Mouse (Mus musculus): ENCODE results near the gene Rcsd1. TPM values are rescaled to one million over a fixed set of nuclear protein-coding genes. Genes with fewer than 3 reads are reported as not detected.

Rcsd1 gene
- total RNA-seq, 4 experiments from 2014 or later = 5.5 to 8.2 (median 7.3) TPM

DNA sequence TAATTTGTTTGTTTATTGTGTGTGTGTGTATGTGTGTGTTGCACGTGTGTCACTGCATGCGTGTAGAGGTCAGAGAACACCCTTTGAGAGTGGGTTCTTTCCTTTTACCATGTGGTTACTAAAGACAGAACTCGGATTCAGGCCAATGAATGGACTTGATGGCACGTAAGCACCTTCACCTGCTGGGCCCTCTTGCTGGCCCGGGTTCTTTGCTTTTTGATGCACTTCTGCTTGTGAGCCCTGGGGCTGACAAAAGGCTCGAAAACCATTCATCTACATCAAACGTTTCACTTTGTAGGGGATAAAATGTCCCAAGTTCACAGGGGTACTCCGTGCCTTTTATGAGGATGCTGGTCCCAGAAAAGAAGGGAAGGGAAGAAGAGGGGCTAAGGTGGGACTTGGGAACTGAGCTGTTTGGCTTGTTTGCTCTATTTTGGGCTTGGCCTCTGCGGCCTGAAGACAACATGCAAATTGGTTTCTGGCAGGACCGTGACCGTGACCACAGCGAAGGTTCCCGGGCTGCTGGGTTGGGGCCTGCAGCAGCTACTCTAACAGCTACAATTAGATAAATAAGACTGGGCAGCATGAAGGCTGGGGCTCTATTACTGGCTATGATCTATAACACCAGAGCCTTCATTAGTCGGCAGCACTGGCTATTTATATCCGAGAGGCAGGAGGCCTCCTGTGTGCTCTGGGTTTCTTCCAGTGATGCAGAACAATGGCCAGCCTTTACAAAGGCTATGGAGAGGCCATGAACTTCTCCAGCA lies 46.9 kb downstream of the Rcsd1 start:
- DNase-seq (ENCODE audit: low spot score in 2 of 2) = no peak

DNA sequence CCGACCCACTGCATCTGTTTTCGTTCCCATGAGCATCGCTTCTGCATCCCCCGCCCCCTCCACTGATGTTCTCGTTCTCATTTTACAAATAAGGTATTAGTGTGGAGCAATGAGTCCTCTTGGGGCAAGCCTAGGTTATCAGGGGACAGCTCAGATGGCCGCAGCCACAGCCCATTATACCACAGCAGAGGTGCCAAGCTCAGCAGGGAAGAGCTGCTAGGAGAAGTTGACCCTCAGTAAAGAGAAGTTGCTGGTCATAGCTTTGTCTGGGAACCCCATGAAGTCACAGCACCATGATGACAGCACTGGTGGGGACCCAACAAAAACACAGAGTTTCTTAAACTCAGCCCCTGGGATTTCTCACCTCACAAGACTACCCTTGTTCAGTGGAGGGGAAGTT lies 47.8 kb downstream of the Rcsd1 start:
- DNase-seq (ENCODE audit: low spot score in 2 of 2) = no peak

DNA sequence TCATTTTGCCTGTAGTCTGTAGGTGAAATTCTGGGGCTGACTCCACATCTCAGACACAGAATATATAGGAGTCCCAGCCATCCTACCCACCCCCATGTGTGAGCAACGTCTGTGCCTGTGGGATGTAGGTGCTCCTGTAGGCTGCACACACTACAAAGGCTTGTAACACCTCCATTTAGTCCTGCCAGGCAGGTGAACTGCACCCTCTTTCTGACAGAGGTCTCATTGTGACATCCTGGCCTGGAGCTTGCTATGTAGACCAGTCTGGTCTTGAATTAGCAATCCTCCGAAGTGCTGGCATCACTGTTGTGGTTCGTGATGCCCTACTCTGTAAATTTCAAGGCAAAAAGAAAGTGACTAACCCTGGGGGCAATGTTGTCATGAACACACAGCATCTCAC lies 48.4 kb downstream of the Rcsd1 start:
- DNase-seq (ENCODE audit: low spot score in 2 of 2) = no peak

DNA sequence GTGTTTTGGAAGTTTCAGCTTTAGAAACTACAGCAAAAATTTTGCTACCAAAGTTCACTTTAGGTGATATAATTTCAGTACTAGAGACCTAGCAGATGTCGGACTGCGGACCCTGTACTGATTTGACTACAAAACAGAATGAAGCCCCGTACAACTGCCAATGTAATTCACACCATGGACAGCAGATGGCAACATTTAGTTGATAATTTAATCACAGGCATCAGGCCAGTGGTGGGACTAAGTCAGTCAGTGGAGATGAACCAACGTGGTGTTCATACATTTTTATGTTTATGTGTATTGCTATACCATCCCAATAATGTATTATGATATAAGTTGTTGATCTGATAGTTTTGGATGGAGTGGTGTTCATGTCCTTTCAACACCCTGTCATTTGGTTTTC lies 48.8 kb downstream of the Rcsd1 start:
- peak in 1 of 2 experiments; percentile 33 for DNase-seq (ENCODE audit: low spot score in 2 of 2)

DNA sequence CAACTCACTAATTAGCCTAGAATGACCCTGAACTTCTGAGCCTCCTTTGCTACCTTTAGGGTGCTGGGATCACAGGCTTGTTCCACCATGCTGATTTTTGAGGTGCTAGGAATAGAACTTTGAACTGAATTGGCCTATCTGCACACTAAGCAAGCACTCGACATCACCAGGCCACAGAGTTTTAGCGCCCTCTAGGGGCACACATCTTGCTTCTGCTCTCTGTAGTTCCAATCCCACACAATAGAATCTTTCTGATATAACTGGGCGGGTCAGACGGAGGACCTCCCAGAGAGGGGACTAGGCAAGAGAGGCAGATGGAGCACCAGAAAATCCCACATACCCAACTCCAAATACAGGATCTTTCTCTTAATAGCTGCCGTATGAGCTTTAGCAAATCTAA lies 51.0 kb downstream of the Rcsd1 start:
- peak; percentile 28 to 47 for DNase-seq (ENCODE audit: low spot score in 2 of 2)

DNA sequence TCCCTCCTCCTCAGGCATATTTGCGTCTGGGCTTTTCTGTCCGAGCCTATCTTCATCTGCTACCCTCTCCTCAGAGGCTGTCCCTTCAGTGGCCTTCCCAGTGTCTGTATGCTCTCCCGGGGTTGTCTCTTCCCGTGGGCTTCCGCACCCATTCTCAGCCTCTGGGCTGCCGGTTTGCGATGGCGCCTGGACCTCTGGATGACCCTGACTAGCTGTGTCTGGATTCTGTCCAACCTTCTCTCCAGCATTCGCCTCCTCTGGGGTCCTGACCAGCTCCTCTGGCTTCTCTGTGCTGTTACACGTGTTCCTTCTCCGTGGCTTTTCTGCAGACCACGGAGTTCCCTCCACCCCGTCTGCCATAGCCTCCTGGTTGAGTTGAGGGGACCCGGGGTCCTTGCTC lies 54.1 kb downstream of the Rcsd1 start:
- DNase-seq (ENCODE audit: low spot score in 2 of 2) = no peak

DNA sequence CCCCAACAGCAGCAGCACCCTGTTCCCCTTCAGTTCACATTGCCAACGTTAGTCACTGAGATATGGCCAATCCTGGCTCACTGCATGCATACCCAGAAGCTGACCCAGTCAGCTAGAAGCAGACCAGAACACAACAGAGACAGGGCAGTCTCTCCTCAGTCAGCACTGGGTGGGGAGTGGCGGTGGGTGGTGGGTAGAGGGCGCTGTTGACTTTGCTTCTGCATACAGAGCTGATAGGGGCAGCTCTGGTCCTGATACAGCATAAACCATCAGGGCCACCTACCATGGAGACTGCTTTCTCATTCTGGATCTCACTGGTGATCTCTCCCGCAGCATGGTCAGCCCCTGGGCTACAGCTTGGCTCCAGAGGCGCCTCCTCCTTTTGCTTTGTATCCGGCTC lies 54.5 kb downstream of the Rcsd1 start:
- no peak for DNase-seq (ENCODE audit: low spot score in 2 of 2)

DNA sequence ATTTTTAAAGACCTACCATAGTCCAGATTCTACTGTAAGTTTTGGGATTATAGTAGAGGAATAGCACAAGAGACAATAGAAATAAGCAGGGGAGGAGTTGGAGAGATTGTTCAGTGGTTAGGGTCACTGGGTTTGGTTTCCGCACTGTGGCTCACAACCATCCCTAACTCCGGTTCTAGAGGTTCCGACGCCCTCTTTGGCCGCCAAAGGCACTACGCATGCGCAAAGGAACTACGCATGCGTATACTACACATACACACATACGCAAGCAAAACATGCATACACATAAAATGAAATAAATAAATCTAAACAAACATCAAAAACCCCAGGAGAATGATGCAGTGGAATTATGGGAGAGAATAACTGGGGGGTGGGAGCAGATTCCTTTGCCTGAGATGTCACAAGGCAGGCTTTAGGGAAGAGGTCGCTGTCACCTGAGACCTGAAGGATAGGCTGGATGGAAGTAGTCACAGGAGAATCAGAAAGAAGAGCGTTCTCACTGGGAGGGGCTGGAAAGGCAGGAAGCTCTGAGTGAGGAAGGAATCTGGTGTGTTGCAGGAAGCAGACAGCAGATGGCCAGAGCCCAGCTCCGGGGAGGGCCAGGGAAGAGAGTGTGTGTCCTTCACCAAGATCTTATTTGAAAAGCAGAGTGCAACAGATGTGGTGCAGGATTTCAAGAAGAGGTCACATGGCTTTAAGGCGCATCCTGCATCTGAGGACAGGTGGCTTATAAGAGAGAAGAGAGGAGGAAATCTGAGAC lies 56.3 kb downstream of the Rcsd1 start:
- DNase-seq (ENCODE audit: low spot score in 2 of 2) = no peak

DNA sequence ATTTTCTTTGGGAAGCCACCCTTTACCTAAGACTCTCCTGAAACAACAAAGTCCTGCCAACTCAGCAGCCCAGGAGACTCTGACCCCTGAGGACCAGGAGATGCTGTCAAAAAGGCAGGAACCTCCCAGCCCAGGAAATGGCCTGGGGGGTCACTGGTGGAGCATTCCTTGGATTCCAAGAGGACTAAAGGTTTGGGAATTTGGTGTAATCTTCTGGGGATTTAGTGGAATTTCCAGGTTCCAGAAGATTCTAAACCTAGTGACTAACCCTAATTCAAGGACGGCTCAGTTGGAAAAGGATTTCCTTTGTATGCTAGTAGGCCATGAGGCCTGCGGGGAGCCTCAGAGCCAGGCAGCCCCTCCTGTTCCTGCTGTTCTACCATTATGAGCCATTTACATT lies 57.0 kb downstream of the Rcsd1 start:
- DNase-seq (ENCODE audit: low spot score in 2 of 2) = no peak

DNA sequence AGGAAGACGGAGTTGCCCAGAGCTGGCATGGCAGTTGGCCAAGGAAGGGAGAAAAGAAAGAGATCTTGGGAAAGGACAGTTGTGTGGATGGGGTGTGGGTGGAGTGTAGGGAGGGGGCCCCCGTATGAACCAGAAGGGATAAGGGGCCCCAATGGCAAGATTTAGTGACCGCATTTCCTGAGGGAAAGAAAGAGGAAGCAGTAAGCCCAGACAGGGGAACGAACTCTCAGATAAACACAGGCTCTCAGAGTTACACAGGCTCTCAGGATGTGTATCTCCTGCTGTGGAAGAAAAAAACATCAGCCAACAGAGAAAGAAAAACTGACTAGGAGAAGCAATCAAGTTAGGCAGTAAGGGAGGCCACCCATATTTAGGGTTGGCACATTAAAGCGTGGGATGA lies 58.4 kb downstream of the Rcsd1 start:
- no peak for DNase-seq (ENCODE audit: low spot score in 2 of 2)

DNA sequence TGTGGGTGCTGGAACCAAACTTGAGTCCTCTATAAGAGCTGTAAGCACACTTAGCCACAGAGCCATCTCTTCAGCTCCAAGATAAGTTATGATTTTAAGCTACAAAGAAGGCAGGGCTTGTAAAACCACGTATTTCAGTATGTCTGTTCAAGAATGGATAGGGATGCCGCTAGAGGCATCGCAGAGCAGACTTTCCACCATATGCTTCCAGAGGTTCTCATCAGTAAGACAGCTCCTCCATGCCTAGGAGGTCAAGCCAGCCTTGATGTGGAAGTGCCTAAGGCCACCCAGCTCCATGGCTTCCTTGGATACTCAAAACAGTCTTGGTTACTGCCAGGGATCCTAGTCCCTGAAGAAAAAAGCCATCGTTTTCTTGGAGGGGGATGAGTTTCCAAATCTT lies 64.5 kb downstream of the Rcsd1 start:
- DNase-seq (ENCODE audit: low spot score in 2 of 2) = no peak

DNA sequence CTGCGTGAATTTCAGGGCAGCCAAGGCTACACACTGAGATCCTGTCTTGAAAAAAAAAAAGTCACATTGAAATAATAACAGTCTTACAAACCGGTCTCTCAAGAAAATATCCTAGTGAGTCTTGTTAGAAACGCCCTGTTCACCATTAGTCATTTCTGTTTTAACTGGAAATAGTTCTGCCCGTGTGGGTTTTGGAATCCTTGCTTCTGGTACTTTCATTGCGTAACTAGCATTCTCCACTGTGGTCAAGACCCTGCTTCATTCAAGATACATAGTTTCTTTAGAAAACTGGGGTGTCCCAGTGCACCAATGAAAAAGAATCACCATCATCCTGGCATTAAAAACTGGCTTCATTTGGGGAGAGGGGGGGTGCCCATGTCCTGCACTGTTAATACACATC lies 65.8 kb downstream of the Rcsd1 start:
- DNase-seq (ENCODE audit: low spot score in 2 of 2) = no peak

DNA sequence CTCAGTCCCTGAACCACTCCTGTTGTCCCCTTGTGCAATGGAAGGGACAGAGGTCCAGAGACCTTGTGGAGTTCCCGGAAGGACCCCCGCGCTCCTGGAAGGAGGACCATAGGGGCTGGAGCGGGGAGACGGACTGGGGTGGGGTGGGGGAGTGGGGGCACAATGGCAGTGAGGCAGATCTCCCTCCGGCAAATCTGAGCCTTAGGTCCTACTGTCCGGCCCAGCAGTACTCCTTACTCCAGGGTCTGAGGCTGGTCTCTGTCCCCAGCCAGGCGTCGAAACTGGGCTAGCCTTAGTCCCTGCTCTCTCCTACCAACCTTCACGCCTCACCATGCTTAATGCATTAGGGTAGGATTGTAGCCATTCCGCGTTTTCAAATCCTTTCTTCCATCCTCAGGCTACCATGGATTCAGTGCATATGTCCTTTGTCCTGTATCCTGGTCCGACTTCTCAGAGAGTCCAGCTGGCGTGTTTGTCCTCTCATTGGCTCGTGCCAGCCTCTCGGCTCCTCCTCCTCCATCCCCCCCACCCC lies 66.7 kb downstream of the Rcsd1 start:
- peak in 1 of 2 experiments; percentile 31 for DNase-seq (ENCODE audit: low spot score in 2 of 2)

DNA sequence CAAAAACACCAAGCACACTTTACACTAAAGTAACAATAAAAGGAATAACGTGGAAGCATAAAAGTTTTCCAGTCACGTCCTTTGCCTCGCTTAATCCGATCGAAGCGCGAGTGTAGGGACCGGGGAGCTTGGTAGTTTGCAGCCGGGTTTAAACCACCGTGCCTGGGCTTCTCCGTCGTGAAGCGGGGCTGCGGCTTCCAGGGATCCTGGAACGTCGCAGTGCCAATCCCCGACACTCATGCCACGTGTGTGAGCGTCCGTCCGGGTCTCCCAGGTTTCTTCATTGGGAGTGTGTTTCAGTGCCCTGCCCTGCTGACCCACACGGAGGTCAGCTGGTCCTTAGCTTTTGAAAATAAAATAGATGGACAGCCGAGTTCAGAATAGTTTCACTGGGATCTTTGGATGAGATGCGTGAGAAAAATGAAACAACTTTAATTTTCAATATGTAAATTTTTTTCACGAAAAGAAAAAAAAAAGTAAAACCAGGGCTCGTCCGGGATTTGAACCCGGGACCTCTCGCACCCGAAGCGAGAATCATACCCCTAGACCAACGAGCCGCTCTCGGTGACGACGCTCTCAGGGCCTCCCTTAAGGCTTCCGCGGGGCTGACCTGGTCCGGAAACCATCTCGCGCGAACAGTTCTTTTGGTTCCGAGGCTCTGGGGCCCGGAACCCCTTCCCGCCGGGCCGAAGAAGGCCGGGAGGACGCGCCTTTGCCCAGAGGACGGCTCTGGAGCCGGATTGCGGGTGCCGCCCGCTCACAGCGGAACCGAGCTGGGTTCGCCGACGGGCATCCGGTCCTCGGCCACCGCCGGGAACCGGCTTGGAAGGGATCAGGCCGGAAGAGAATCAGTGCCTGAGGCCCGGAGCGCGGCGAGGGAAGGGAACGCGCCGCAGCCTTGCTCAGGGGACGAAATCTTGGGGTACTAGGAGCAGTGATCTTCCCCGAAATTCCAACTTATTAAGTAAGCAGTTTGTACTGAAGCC lies 67.5 kb downstream of the Rcsd1 start:
- DNase-seq (ENCODE audit: low spot score in 2 of 2) = peak; percentile 81 to 98

DNA sequence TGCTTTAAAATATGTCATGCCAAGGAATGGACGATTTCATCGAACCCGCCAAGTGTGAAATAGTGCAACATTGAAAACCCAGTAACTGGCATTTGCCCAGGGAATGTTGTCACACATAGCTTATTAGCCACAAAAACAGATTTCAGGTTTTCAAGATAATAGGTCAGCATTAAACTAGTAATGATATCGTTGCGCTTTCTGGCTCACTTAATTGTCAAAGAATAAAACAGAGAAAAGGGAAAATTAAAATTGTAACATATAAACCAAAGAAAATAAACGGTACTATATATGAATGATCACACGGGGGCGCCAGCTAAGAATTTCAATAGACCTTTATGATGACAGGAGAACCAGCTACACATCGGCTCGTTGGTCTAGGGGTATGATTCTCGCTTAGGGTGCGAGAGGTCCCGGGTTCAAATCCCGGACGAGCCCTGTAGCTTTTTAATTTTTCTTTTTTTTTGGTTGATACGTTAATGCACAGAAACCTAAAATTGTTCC lies 68.2 kb downstream of the Rcsd1 start:
- DNase-seq (ENCODE audit: low spot score in 2 of 2) = peak; percentile 33 to 70

DNA sequence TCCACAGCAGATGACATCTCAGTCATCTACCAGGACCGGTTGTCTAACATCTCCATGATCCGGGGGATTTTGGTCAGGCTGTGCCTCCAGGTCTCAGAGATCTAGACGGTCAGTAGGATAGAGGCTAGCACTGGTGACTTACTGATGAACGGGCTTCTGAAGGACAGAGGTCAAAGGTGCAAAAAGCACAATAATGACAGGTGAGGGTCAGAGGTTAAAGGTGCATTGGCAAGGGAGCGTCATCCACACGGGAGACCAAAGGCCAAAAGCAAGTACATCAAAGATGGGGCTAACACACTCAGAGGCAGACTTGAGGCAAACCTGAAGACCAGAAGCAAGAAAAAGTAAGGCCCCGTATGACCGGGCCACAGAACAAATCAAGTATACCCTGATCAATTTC lies 73.3 kb downstream of the Rcsd1 start:
- DNase-seq (ENCODE audit: low spot score in 2 of 2) = no peak

DNA sequence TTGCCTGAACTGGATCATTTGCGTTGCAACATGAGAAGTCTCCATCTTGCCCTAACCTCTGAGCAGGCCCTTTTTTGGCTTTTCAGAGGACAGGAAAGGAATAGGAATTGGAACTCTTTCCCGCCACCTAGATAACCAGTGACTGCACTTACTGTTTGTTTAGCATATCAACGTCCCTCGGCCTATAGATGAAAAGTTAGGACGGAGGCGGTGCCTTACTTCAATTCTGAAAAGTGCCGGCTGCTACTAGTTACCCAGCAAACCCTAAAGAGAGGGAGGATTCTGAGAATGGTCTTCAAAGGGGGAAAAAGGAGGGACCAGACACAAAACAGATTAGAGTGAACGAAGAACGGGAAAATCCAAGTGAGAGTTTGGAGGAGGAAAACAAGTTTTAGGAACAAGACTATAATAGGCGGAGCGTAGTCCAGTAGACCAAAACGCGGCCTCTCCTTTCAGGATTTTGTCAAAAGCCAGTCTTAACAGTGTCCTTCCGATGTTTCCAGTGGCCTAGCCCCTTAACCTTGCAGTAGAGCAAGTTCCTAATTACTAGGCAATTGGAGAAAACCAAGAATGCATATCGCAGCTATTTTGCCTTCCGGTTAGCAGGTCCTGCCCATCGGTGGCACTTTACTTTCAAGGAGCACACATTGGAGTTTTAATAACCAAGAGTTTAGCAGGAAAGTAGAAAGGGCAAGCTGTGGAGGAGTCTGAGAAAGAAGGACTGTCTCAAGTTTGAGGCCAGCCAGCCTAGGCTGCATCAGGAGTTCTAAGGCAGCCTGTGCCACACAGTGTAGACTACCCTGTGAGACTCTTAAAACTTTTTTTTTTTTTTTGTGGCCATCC lies 74.3 kb downstream of the Rcsd1 start:
- DNase-seq (ENCODE audit: low spot score in 2 of 2) = no peak

DNA sequence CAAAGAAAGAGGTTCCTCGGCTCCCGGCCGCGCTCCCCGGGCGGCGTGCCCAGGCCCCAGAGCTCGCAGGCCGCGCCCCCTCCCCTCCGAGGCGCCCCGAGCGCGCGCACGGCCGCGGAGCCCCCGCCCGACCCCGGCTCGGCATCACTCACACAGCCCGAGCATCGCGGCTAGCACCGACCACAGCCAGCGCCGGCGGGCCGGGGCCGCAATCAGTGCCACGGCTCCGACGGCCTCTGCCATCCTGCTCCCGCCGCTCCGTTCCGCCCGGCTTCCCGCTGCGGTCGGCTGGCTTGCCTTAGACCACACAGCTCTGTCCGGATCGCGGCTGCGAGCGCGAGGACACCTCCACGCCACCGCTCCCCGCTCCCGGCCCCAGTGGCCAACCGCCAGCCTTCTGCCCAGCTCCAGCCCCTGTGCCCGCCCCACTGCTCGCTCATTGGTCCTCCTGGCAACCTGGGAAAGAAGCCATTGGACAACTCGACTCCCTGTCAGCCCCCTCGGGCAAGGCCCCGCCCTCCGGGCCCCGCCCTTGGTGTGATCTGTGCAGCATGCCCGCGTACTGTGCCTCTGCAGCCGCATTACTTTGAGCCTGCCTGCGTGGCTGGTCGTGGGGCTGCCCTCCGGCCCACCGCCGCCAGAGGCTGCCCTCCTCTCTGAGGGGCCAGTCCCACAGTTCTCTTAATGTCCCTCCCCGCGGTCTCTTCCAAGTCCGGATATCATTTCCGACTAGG lies 75.2 kb downstream of the Rcsd1 start, which contains the start of gene Mpzl1:
TSS of gene Mpzl1 (minus strand) at position 388 of the 734 bp plus-strand sequence.
- DNase-seq (ENCODE audit: low spot score in 2 of 2) = peak; percentile 95 to 99

DNA sequence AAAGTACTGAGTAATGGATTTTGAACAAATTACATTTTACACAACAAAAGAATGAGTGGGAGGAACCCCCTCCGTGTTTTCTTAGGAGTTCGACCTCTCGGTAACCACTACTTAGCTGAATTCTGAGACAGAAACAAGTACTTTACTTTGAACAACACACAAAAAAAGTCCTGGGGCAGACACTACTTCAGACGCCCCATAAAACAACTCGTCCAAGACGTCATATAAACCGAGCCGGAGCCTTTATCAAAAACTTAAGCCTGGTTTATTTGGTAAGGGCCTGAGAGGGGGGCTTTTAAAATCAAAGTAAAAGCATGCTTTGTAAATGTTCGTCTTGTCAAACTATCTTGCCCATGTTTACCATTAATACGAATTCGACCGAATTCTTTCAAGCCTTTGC lies 76.2 kb downstream of the Rcsd1 start:
- DNase-seq (ENCODE audit: low spot score in 2 of 2) = no peak

DNA sequence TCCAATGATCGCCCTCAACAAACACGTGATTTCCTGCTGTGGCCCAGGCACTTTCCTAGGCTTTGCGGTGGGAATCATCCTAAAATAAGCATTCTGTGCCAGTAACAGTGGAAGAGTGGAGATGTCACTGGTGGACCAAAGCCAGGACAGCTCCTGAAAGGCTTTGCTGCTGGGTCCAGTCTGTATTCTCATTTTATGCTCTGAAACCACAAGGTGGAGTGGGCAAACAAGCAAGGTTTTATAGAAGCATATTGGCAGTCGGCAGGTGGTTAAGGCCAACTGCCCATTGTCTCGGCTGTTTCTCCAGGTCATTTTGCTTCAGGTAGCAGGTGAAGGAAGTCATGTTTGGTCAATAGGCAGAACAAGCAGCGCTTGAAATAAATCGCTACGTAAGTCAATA lies 78.4 kb downstream of the Rcsd1 start:
- no peak for DNase-seq (ENCODE audit: low spot score in 2 of 2)
